Mouse (Mus musculus): ENCODE data around the gene Eloa. TPM values are rescaled to one million over a fixed set of nuclear protein-coding genes. Genes with fewer than 3 reads are reported as not detected.

The Eloa gene
- 76.3 TPM for polyA plus RNA-seq (2017; shearing (Covaris generic))

GRCm38 (mm10) chr4:136021549-136022047 is at the start of gene Eloa:
Eloa (minus strand) TSS chr4:136021763.

GRCm38 (mm10) chr4:136053247-136053596 is 31.7 kb upstream of the Eloa start, which contains the start of gene Rpl11:
Rpl11 (minus strand) TSS chr4:136053428.

GRCm38 (mm10) chr4:135986943-135987710 is 34.4 kb downstream of the Eloa start, which contains the start of gene Pithd1:
Pithd1 (minus strand) TSS chr4:135987264.

GRCm38 (mm10) chr4:135972556-135972906 is 49.0 kb downstream of the Eloa start, which contains the start of gene Lypla2:
Lypla2 (minus strand) TSS chr4:135972626.

GRCm38 (mm10) chr4:135963457-135964193 is 57.9 kb downstream of the Eloa start, which contains the start of gene Gale:
Gale (plus strand) TSS chr4:135963727.

Other genes starting within 250 kb of the Eloa start
- 172 TPM for gene Srsf10, start 166.0 kb downstream of the Eloa start, polyA plus RNA-seq (2017; shearing (Covaris generic))
- gene Pnrc2, start 147.9 kb downstream of the Eloa start, polyA plus RNA-seq (2017; shearing (Covaris generic)), result 231 TPM
- gene Cnr2, start 126.4 kb downstream of the Eloa start, polyA plus RNA-seq (2017; shearing (Covaris generic)), result 15.7 TPM
- 118 TPM for gene Fuca1, start 101.0 kb downstream of the Eloa start, polyA plus RNA-seq (2017; shearing (Covaris generic))
- 75.4 TPM for gene Hmgcl, start 75.3 kb downstream of the Eloa start, polyA plus RNA-seq (2017; shearing (Covaris generic))
- 32.5 TPM for gene Gale, start 58.0 kb downstream of the Eloa start, polyA plus RNA-seq (2017; shearing (Covaris generic))
- gene Lypla2, start 49.1 kb downstream of the Eloa start, polyA plus RNA-seq (2017; shearing (Covaris generic)), result 343 TPM
- gene Pithd1, start 34.5 kb downstream of the Eloa start, polyA plus RNA-seq (2017; shearing (Covaris generic)), result 7.5 TPM
- 369 TPM for gene Rpl11, start 31.7 kb upstream of the Eloa start, polyA plus RNA-seq (2017; shearing (Covaris generic))
- gene Id3, start 121.7 kb upstream of the Eloa start, polyA plus RNA-seq (2017; shearing (Covaris generic)), result 306 TPM
- 27.1 TPM for gene E2f2, start 150.6 kb upstream of the Eloa start, polyA plus RNA-seq (2017; shearing (Covaris generic))
- 0.15 TPM for gene Asap3, start 184.6 kb upstream of the Eloa start, polyA plus RNA-seq (2017; shearing (Covaris generic))
- gene Tcea3, start 226.0 kb upstream of the Eloa start, polyA plus RNA-seq (2017; shearing (Covaris generic)), result 0.22 TPM

Data from activated CD4-positive, CD25-positive, alpha-beta regulatory T cell, adult 9 weeks (primary cell).